Mouse (Mus musculus) neural tube, embryonic 14.5 days (tissue): ENCODE measurements around the gene Olfr802. TPM values are rescaled to one million over a fixed set of nuclear protein-coding genes. Genes with fewer than 3 reads are reported as not detected.

Experiments
- ATAC-seq: fragments of 200-750 bp; cut with Nextera tagmentation; 2 replicates; pipeline ENCODE4 v1.8.0; 2017; ENCODE audit warnings: low read depth, mild to moderate bottlenecking, moderate TSS enrichment, moderate library complexity
- H3K27ac ChIP-seq: fragments of 300-500 bp; sonication (generic); 2 replicates; pipeline ENCODE4 v1.5.1; 2014; ENCODE audit warnings: low read depth, mild to moderate bottlenecking, control low read depth, low read length, moderate library complexity, mixed read lengths
- H3K27me3 ChIP-seq: fragments of 300-500 bp; sonication (generic); 2 replicates; pipeline ENCODE4 v1.6.1; 2014; ENCODE audit warnings: low read length; ENCODE audit not compliant: control insufficient read depth, insufficient read depth
- H3K36me3 ChIP-seq: fragments of 300-500 bp; sonication (generic); 2 replicates; pipeline ENCODE4 v1.6.1; 2014; ENCODE audit warnings: low read length, mixed read lengths; ENCODE audit not compliant: control insufficient read depth, insufficient read depth
- H3K4me1 ChIP-seq: fragments of 300-500 bp; sonication (generic); 2 replicates; pipeline ENCODE4 v1.6.1; 2014; ENCODE audit warnings: low read length; ENCODE audit not compliant: control insufficient read depth, insufficient read depth
- H3K4me2 ChIP-seq: fragments of 300-500 bp; sonication (generic); 2 replicates; pipeline ENCODE4 v1.6.1; 2014; ENCODE audit warnings: mild to moderate bottlenecking, low read depth, low read length, control low read depth
- H3K4me3 ChIP-seq: fragments of 300-500 bp; sonication (generic); 2 replicates; pipeline ENCODE4 v1.5.1; 2014; ENCODE audit warnings: low read depth, low read length, control low read depth, mixed read lengths
- H3K9ac ChIP-seq: fragments of 300-500 bp; sonication (generic); replicated peaks from 2 replicates; pipeline ENCODE4 v1.6.1; 2014; ENCODE audit warnings: low read depth, mild to moderate bottlenecking, control low read depth, low read length, mixed read lengths
- H3K9me3 ChIP-seq: fragments of 300-500 bp; sonication (generic); 2 replicates; pipeline ENCODE4 v1.6.1; 2016; ENCODE audit warnings: low read length; ENCODE audit not compliant: control insufficient read depth
- WGBS: fragments of 180-500 bp; shearing (Covaris S2); extraction: QIAGEN DNeasy Blood & Tissue Kit; methylation state at CpG from one replicate; pipeline ENCODE4 v1.1.7; 2014; 5-methylcytosine and 5-hydroxymethylcytosine counted together
- polyA plus RNA-seq: library from polyadenylated mRNA; unstranded; fragments of >200 nt; fragmentation: Nextera tagmentation; extraction: Ambion mirVana; gene quantifications from 2 replicates; pipeline ENCODE4 v1.2.1, GENCODE M21; 2014

The Olfr802 gene
- 0.07 TPM in 1 of 2 replicates, not detected in the other for polyA plus RNA-seq

GRCm38 (mm10) chr10:129688069-129688468, at the start of gene Olfr802:
Gene Olfr802, minus strand, starts transcription at chr10:129688169.
- WGBS = 64% methylated on average over 1 of the region's 1 CpGs
- Histone ChIP-seq H3K27me3 (no peaks in the 10 kb centered on the region), H3K4me2 (no peak within 1 kb of the TSS), H3K4me3 (no peak within 1 kb of the TSS), H3K27ac (no peak within 1 kb of the TSS), H3K9ac (no peak within 1 kb of the TSS), H3K9me3 (no peaks in the 10 kb centered on the region), H3K36me3 (no peaks in the 10 kb centered on the region), H3K4me1 (no peaks in the 10 kb centered on the region)
- ATAC-seq = no peak

DNA sequence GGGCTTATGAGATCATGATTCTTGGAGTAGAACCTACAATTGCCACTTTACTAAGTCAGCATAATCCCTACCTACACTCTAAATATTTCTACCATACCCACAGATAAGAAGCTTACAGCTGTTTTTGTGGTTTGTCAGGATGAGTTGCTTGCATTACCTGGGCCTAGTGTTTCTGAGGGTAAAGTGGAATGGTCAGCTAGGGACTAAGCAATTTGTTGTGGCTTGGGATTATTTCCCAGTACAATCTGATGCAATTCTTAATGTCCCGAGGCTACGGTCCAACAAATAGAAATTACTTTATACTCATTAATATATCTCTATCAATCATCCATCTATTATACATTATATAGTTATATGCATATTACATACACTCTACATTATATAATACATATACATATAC, 41.3 kb upstream of the Olfr802 start, which contains the start of gene Olfr805:
Gene Olfr805, minus strand, starts transcription at position 101 of the 400 bp plus-strand sequence.
- Histone ChIP-seq H3K4me3 (no peak within 1 kb of the TSS), H3K27ac (no peak within 1 kb of the TSS), H3K9ac (no peak within 1 kb of the TSS), H3K4me1 (no peaks in the 10 kb centered on the region), H3K4me2 (no peak within 1 kb of the TSS), H3K9me3 (no peaks in the 10 kb centered on the region), H3K27me3 (no peaks in the 10 kb centered on the region), H3K36me3 (no peaks in the 10 kb centered on the region)
- 87% methylated on average over 2 of the region's 2 CpGs for WGBS
- ATAC-seq = no peak

DNA sequence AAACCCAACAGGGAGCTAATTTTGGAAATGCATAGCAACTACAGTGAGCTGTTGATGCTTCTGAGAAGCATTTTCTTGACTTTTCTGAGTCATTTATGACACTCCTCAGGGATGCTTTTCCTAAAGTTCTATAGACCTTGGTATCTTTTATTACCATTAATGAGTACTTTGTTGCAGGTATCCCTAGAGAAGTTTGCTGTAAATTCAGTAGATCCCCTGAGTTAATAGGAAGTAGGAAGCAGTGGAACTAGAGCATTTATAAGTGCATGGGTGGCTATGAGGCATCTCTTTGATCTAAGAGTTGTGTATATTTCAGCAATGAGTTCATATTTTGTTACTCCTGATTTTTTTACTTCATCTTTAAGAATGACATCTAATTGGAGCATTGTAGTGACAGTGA, 14.9 kb upstream of the Olfr802 start, which contains the start of gene Olfr804:
Gene Olfr804, plus strand, starts transcription at position 301 of the 400 bp plus-strand sequence.
- no peak within 1 kb of the TSS for H3K9ac ChIP-seq
- H3K4me1 ChIP-seq = no peaks in the 10 kb centered on the region
- H3K36me3 ChIP-seq = no peaks in the 10 kb centered on the region
- H3K4me3 ChIP-seq = no peak within 1 kb of the TSS
- H3K4me2 ChIP-seq = no peak within 1 kb of the TSS
- H3K27ac ChIP-seq = no peak within 1 kb of the TSS
- no peaks in the 10 kb centered on the region for H3K9me3 ChIP-seq
- no peak for ATAC-seq
- H3K27me3 ChIP-seq = no peaks in the 10 kb centered on the region

DNA sequence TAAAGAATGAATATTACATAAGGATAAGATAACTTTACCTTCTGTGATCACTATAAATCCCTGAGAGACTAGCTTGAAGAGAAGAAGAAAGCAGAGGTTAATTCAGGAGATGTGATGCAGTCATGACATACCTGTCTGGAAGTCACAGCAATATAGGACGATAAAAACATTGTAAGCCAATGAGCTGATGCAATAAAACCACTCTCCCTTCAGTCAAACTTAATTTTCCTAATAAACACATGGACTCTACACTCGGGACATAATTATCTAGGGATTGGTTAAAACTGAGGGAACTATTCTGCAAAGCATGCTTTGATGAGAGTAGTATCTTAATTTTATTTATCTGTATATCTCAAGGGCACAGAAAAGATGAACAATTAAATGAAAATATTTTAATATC, 6.2 kb upstream of the Olfr802 start, which contains the start of gene Olfr803:
Gene Olfr803, minus strand, starts transcription at position 101 of the 400 bp plus-strand sequence.
- no peaks in the 10 kb centered on the region for H3K4me1 ChIP-seq
- no peak within 1 kb of the TSS for H3K9ac ChIP-seq
- 85% methylated on average over 2 of the region's 2 CpGs for WGBS
- no peaks in the 10 kb centered on the region for H3K27me3 ChIP-seq
- no peaks in the 10 kb centered on the region for H3K9me3 ChIP-seq
- no peak for ATAC-seq
- H3K4me3 ChIP-seq = no peak within 1 kb of the TSS
- H3K36me3 ChIP-seq = no peaks in the 10 kb centered on the region
- no peak within 1 kb of the TSS for H3K4me2 ChIP-seq
- H3K27ac ChIP-seq = no peak within 1 kb of the TSS

GRCm38 (mm10) chr10:129673765-129674164, 14.2 kb downstream of the Olfr802 start, which contains the start of gene Olfr801:
Gene Olfr801, minus strand, starts transcription at chr10:129673865.
- no peak for ATAC-seq
- no peaks in the 10 kb centered on the region for H3K4me1 ChIP-seq
- H3K27ac ChIP-seq = no peak within 1 kb of the TSS
- H3K9me3 ChIP-seq = no peaks in the 10 kb centered on the region
- H3K9ac ChIP-seq = no peak within 1 kb of the TSS
- H3K36me3 ChIP-seq = no peaks in the 10 kb centered on the region
- no peaks in the 10 kb centered on the region for H3K27me3 ChIP-seq
- WGBS = 84% methylated on average over 1 of the region's 1 CpGs
- no peak within 1 kb of the TSS for H3K4me2 ChIP-seq
- no peak within 1 kb of the TSS for H3K4me3 ChIP-seq

GRCm38 (mm10) chr10:129657394-129657793, 30.6 kb downstream of the Olfr802 start, which contains the start of gene Olfr800:
Gene Olfr800, plus strand, starts transcription at chr10:129657694.
- Histone ChIP-seq H3K36me3 (no peaks in the 10 kb centered on the region), H3K27ac (no peak within 1 kb of the TSS), H3K9ac (no peak within 1 kb of the TSS), H3K4me1 (no peaks in the 10 kb centered on the region), H3K4me3 (no peak within 1 kb of the TSS), H3K27me3 (no peaks in the 10 kb centered on the region), H3K9me3 (no peaks in the 10 kb centered on the region), H3K4me2 (no peak within 1 kb of the TSS)
- no peak for ATAC-seq

DNA sequence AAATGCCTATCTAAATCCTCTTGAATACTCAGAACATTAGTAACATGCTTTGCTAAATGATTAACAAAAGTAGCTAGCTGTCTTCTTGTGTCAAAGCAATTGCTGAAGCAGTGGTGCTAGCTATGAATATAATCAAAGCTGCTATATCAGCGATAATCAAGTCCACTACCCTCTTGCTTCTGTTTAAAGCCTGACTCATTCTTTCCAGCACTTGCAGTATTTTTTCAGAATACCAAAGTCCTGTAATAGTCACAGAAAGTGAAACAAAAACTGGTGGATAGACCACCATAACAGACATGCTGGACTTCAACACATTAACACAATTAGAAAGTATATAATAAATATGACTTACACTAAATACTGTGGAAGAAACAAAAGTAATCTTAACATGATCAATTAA, 36.2 kb downstream of the Olfr802 start:
- H3K36me3 ChIP-seq = no peaks in the 10 kb centered on the region

GRCm38 (mm10) chr10:129637184-129637583, 50.8 kb downstream of the Olfr802 start, which contains the start of gene Olfr799:
Gene Olfr799, plus strand, starts transcription at chr10:129637484.
- H3K4me2 ChIP-seq = no peak within 1 kb of the TSS
- no peaks in the 10 kb centered on the region for H3K36me3 ChIP-seq
- 29% methylated on average over 1 of the region's 1 CpGs for WGBS
- H3K9me3 ChIP-seq = no peaks in the 10 kb centered on the region
- no peaks in the 10 kb centered on the region for H3K4me1 ChIP-seq
- H3K27ac ChIP-seq = no peak within 1 kb of the TSS
- ATAC-seq = no peak
- no peak within 1 kb of the TSS for H3K9ac ChIP-seq
- no peaks in the 10 kb centered on the region for H3K27me3 ChIP-seq
- H3K4me3 ChIP-seq = no peak within 1 kb of the TSS

More for the DNA sequence above, 36.2 kb downstream of the Olfr802 start:
- no peak for ATAC-seq
- no peaks in the 10 kb centered on the region for H3K4me1 ChIP-seq
- H3K27me3 ChIP-seq = no peaks in the 10 kb centered on the region
- no peaks in the 10 kb centered on the region for H3K9me3 ChIP-seq
- no peak overlapping the region for H3K27ac ChIP-seq
- no peak overlapping the region for H3K4me3 ChIP-seq
- H3K9ac ChIP-seq = no peak overlapping the region
- WGBS = 87% methylated on average over 1 of the region's 1 CpGs
- H3K4me2 ChIP-seq = no peak overlapping the region

DNA sequence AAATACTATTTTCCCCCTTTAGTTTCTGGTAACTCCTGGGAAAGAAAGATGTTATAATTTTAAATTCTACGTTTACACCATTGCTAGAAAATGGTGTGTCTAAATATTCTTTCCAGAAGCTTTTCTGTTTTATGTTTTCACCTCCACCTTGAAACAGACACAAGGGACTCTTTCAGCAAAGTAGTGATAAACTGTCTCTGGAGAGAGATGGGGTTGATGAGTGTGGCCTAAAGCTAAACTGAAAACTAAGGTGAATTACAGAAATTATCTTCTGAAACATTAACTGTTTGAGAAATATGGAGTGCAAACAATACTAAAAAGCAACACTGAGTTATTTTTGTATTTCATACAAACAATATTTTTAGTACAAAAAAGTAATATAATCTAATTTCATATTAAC, 60.1 kb downstream of the Olfr802 start, which contains the start of gene Olfr798:
Gene Olfr798, minus strand, starts transcription at position 101 of the 400 bp plus-strand sequence.
- Histone ChIP-seq H3K4me1 (no peaks in the 10 kb centered on the region), H3K36me3 (no peaks in the 10 kb centered on the region), H3K4me3 (no peak within 1 kb of the TSS), H3K4me2 (no peak within 1 kb of the TSS), H3K27me3 (no peaks in the 10 kb centered on the region), H3K27ac (no peak within 1 kb of the TSS), H3K9me3 (no peaks in the 10 kb centered on the region), H3K9ac (no peak within 1 kb of the TSS)
- no peak for ATAC-seq
- 88% methylated on average over 1 of the region's 1 CpGs for whole genome bisulfite sequencing
